8 mouse cellular contexts compared by ENCODE assay signal in genomic region chr1:18181167-18181566, GRCm38 (mm10). TPM values are rescaled to one million over a fixed set of nuclear protein-coding genes. Genes with fewer than 3 reads are reported as not detected.
DNase-seq lines count a peak whose midpoint lies in the region; ATAC-seq and TF ChIP-seq lines count a peak whose summit lies in the region.
"Had no signal": no experiment of that assay in that cellular context is flagged by ENCODE, and none has a peak within 500 bp of the region (broad histone marks: within the 10 kb centered on the region; RNA-seq: fewer than 3 reads in every experiment).

No protein-coding gene starts in this region.

- no peak overlapping the region for H3K27ac ChIP-seq in limb, embryonic 14.5 days (replicated peaks; ENCODE audit: low read depth, low read length)
- no peak overlapping the region for H3K27ac ChIP-seq in limb, embryonic 10.5 days
- no peak overlapping the region for H3K27ac ChIP-seq in hindbrain, embryonic 16.5 days (ENCODE audit: low read depth, low read length)

- TF ChIP-seq POLR2A in limb, embryonic 14.5 days (IDR thresholded peaks at IDR 0.05; ENCODE audit: borderline replicate concordance, extremely low read depth, insufficient read depth, insufficient read length), result no peak

- no peak overlapping the region for H3K4me2 ChIP-seq in limb, embryonic 14.5 days (replicated peaks; ENCODE audit: low read depth, low read length, severe bottlenecking)
- no peak overlapping the region for H3K4me2 ChIP-seq in hindbrain, embryonic 16.5 days (ENCODE audit: low read length)

- DNase-seq in limb, embryonic 14.5 days (ENCODE audit: low spot score), result peak; percentile 9
- DNase-seq in limb, embryonic 10.5 days (ENCODE audit: low spot score), result no peak
- DNase-seq in cerebellum, postnatal 36 days, result peak; percentile 19 to 21
- peak; percentile 6 to 13 for DNase-seq in right cerebral cortex, adult 2 months (ENCODE audit: low spot score in 2 of 2)
- no peak for DNase-seq in gastrocnemius, postnatal 14 days
- no peak for DNase-seq in thymus, adult 18-20 months
- DNase-seq: kidney, postnatal 36 days had no signal

- no peaks in the 10 kb centered on the region for H3K9me3 ChIP-seq in limb, embryonic 14.5 days (ENCODE audit: control insufficient read depth, low read length)
- no peaks in the 10 kb centered on the region for H3K9me3 ChIP-seq in limb, embryonic 10.5 days (replicated peaks)
- H3K9me3 ChIP-seq in hindbrain, embryonic 16.5 days (ENCODE audit: control insufficient read depth, low read length), result no peaks in the 10 kb centered on the region

- WGBS in limb, embryonic 14.5 days, result 84% methylated on average over 3 of the region's 3 CpGs
- 85% methylated on average over 3 of the region's 3 CpGs for WGBS in limb, embryonic 10.5 days
- 60% methylated on average over 3 of the region's 3 CpGs for WGBS in hindbrain, embryonic 16.5 days

- no peak overlapping the region for H3K9ac ChIP-seq in limb, embryonic 14.5 days (ENCODE audit: low read depth, low read length, severe bottlenecking)
- H3K9ac ChIP-seq in hindbrain, embryonic 16.5 days (ENCODE audit: low read depth, low read length), result no peak overlapping the region

- no peak for ATAC-seq in limb, embryonic 14.5 days (ENCODE audit: low FRiP score, low read depth)
- ATAC-seq in hindbrain, embryonic 16.5 days, result peak; percentile 92

- H3K36me3 ChIP-seq in limb, embryonic 14.5 days (ENCODE audit: control insufficient read depth, insufficient read depth, low read length), result no peaks in the 10 kb centered on the region
- no peaks in the 10 kb centered on the region for H3K36me3 ChIP-seq in limb, embryonic 10.5 days
- H3K36me3 ChIP-seq in hindbrain, embryonic 16.5 days (ENCODE audit: control insufficient read depth, insufficient read depth, low read length), result no peaks in the 10 kb centered on the region

- intact Hi-C loops in gastrocnemius, postnatal 14 days (cut with DNase I; ENCODE audit: low total_unique reads), result no loop called here

- no peaks in the 10 kb centered on the region for H3K27me3 ChIP-seq in limb, embryonic 14.5 days (ENCODE audit: control insufficient read depth, insufficient read depth, low read length)
- H3K27me3 ChIP-seq in limb, embryonic 10.5 days (ENCODE audit: low read depth, poor library complexity, severe bottlenecking), result no peaks in the 10 kb centered on the region
- H3K27me3 ChIP-seq in hindbrain, embryonic 16.5 days (replicated peaks; ENCODE audit: control insufficient read depth, insufficient read depth, low read length), result no peaks in the 10 kb centered on the region

- no peak overlapping the region for H3K4me3 ChIP-seq in limb, embryonic 14.5 days (replicated peaks; ENCODE audit: low read length)
- no peak overlapping the region for H3K4me3 ChIP-seq in limb, embryonic 10.5 days
- no peak overlapping the region for H3K4me3 ChIP-seq in hindbrain, embryonic 16.5 days (ENCODE audit: low read length)

- H3K4me1 ChIP-seq in limb, embryonic 14.5 days (ENCODE audit: control insufficient read depth, insufficient read depth, low read length), result no peaks in the 10 kb centered on the region
- no peaks in the 10 kb centered on the region for H3K4me1 ChIP-seq in limb, embryonic 10.5 days
- no peaks in the 10 kb centered on the region for H3K4me1 ChIP-seq in hindbrain, embryonic 16.5 days (ENCODE audit: control insufficient read depth, insufficient read depth, low read depth, low read length)

RNA-seq across cellular contexts. Expression of gene Crisp4, which starts 35.5 kb away (rescaled TPM):
- not detected in 2 replicates for polyA plus RNA-seq in limb, embryonic 14.5 days (2012; rRNA removed)
- not detected in 2 replicates for polyA plus RNA-seq in limb, embryonic 14.5 days (2014; fragmentation: Nextera tagmentation; extraction: Ambion mirVana)
- polyA plus RNA-seq in limb, embryonic 10.5 days (2016; fragmentation: Nextera tagmentation; extraction: Ambion mirVana), result not detected in 2 replicates
- not detected in 2 replicates for polyA plus RNA-seq in hindbrain, embryonic 16.5 days (2015; fragmentation: Nextera tagmentation; extraction: Ambion mirVana)
- total RNA-seq in gastrocnemius, postnatal 14 days (2021), result not detected

RNA-seq across cellular contexts. Expression of gene Defb18, which starts 56.1 kb away (rescaled TPM):
- polyA plus RNA-seq in limb, embryonic 14.5 days (2012; rRNA removed), result not detected in 2 replicates
- polyA plus RNA-seq in limb, embryonic 14.5 days (2014; fragmentation: Nextera tagmentation; extraction: Ambion mirVana), result not detected in 2 replicates
- polyA plus RNA-seq in limb, embryonic 10.5 days (2016; fragmentation: Nextera tagmentation; extraction: Ambion mirVana), result not detected in 2 replicates
- not detected in 2 replicates for polyA plus RNA-seq in hindbrain, embryonic 16.5 days (2015; fragmentation: Nextera tagmentation; extraction: Ambion mirVana)
- total RNA-seq in gastrocnemius, postnatal 14 days (2021), result not detected

Comparison
In these comparisons a context has a peak if more than half of its experiments do, and no peak if none do; other contexts are left out.
1. DNase-seq: peak in limb, embryonic 14.5 days (single experiment), cerebellum, postnatal 36 days (2 of 2) and right cerebral cortex, adult 2 months (2 of 2); none in limb, embryonic 10.5 days (single experiment), gastrocnemius, postnatal 14 days (single experiment) and thymus, adult 18-20 months (0 of 2).